Mouse (Mus musculus) large intestine, adult 2 months (tissue): ENCODE data around the gene Cdc37l1. TPM values are rescaled to one million over a fixed set of nuclear protein-coding genes. Genes with fewer than 3 reads are reported as not detected.

ENCODE experiments used
- DNase-seq: peaks from one replicate; pipeline ENCODE4 v3.0.0-alpha.2; 2012; ENCODE audit warnings: low read depth, low spot score
- WGBS: fragments of 180-500 bp; shearing (Covaris S2); methylation state at CpG from one replicate; pipeline ENCODE4 v1.1.7; 2018; 5-methylcytosine and 5-hydroxymethylcytosine counted together
- polyA plus RNA-seq: library from polyadenylated mRNA; depleted of rRNA; stranded (reverse); fragments of >200 nt; gene quantifications from 2 replicates; pipeline ENCODE4 v1.2.3, GENCODE M21; 2012; rRNA removed

Cdc37l1 gene
- polyA plus RNA-seq, 1 experiment: 5.3 TPM

DNA sequence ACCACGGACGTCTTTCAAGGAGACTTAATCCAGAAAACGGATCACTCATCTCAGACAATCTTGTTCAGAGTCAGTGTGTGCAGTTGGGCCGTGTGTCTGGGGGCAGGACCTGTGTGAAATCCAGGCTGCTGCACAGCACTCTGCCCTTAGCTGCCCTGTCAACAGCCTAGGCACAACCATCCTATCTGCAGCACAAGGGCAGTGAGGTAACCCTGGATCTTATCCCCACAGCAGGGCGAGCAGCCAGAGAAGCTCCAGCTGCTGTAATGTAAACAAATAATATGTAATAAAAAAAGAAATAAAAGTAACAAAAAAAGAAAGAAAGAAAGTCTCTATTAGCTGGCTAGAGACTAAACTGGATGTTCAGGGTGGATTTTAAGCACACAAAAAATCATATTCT lies 79.0 kb downstream of the Cdc37l1 start:
- 26% methylated on average over 5 of the region's 5 CpGs for WGBS

DNA sequence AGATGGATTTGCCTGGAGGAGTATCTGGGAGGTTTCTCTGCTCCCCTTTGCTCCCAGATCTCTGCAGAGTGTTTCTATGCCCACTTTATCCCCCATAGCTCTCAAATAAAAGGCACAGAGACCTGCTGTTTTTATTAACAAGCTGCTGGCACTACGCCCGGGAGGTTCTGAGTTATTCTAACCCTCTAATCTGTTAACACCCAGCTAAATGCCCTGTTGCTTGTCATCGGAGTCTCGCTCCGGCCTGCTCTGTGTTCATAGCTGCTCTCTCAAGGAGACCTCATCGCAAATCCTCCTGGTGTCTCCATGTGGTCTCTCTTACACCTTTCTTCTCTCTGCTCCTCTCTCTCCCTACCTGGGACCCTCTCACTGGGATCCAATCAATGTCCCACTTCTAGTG lies 84.7 kb downstream of the Cdc37l1 start:
- DNase-seq: no peak
- 63% methylated on average over 6 of the region's 6 CpGs for WGBS

More for the DNA sequence above, 79.0 kb downstream of the Cdc37l1 start:
- no peak for DNase-seq

Other genes starting within 250 kb of the Cdc37l1 start
- 41.5 and 42.0 TPM in 2 replicates for gene Slc1a1, start 155.3 kb upstream of the Cdc37l1 start, polyA plus RNA-seq
- gene Plpp6, start 26.4 kb upstream of the Cdc37l1 start, polyA plus RNA-seq: 13.8 and 17.9 TPM in 2 replicates
- 0.27 and 0.84 TPM in 2 replicates for gene 4430402I18Rik, start 22.6 kb upstream of the Cdc37l1 start, polyA plus RNA-seq
- gene Ak3, start 57.6 kb downstream of the Cdc37l1 start, polyA plus RNA-seq: 65.6 and 102 TPM in 2 replicates
- gene Rcl1, start 111.0 kb downstream of the Cdc37l1 start, polyA plus RNA-seq: 16.4 and 17.5 TPM in 2 replicates